Mouse (Mus musculus): ENCODE results near the gene Clec3b. TPM values are rescaled to one million over a fixed set of nuclear protein-coding genes. Genes with fewer than 3 reads are reported as not detected.

Gene Clec3b
- total and polyA plus RNA-seq, 3 experiments = not detected

GRCm38 (mm10) chr9:123127663-123128062 is 23.1 kb upstream of the Clec3b start:
- peaks cover 20% of the 10 kb centered on the region for H3K4me1 ChIP-seq (ENCODE audit: insufficient read depth, low read depth, low read length)
- ATAC-seq (ENCODE audit: extremely low read depth, insufficient number of reproducible peaks, low FRiP score, poor library complexity, severe bottlenecking) (no peak), DNase-seq (ENCODE audit: low spot score) (no peak)
- no peaks in the 10 kb centered on the region for H3K27me3 ChIP-seq (ENCODE audit: insufficient read depth, low read length)
- no peak overlapping the region for H3K4me3 ChIP-seq (ENCODE audit: low read depth, low read length)
- TF ChIP-seq POLR2AphosphoS5 (IDR thresholded peaks at IDR 0.05; ENCODE audit: insufficient replicate concordance, low read depth, low read length) = no peak
- TF ChIP-seq CTCF (IDR thresholded peaks at IDR 0.05; ENCODE audit: low read depth, low read length) = no peak
- TF ChIP-seq GATA2 (IDR thresholded peaks at IDR 0.05; ENCODE audit: borderline replicate concordance, low read depth, low read length) = no peak
- TF ChIP-seq GATA1 (IDR thresholded peaks at IDR 0.05; ENCODE audit: borderline replicate concordance, low read length) = no peak
- no peak for TF ChIP-seq TAL1 (conservative IDR thresholded peaks at IDR 0.05; ENCODE audit: low read depth, low read length)
- H3K9me3 ChIP-seq (replicated peaks) = no peaks in the 10 kb centered on the region
- H3K36me3 ChIP-seq (replicated peaks) = peaks cover 96% of the 10 kb centered on the region

DNA sequence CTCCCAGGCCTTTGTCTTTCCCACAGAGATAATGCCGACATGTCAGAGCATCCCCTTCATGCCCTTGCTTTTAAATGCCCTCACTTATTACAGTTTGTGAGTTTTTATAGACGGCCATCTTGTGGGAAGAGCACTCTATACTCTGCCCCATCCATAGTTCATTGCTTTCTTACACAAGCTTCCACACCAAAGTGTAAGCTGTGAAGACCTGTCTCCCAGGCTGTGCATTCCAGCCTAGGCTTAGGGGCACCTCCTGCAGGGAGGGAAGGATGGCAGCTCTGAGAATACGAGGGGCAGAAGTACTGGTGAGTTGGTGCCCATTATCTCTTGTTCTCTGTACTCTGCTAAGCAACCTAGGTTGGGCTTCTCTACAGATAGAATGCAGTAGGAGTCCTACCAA is 17.8 kb upstream of the Clec3b start:
- no peak for ATAC-seq (ENCODE audit: extremely low read depth, insufficient number of reproducible peaks, low FRiP score, poor library complexity, severe bottlenecking)
- H3K4me3 ChIP-seq (ENCODE audit: low read depth, low read length) = no peak overlapping the region
- H3K9me3 ChIP-seq (replicated peaks) = no peaks in the 10 kb centered on the region
- TF ChIP-seq CTCF (IDR thresholded peaks at IDR 0.05; ENCODE audit: low read depth, low read length) = no peak
- peaks cover 99% of the 10 kb centered on the region for H3K36me3 ChIP-seq (replicated peaks)
- no peak for DNase-seq (ENCODE audit: low spot score)
- no peaks in the 10 kb centered on the region for H3K4me1 ChIP-seq (ENCODE audit: insufficient read depth, low read depth, low read length)
- H3K27me3 ChIP-seq (ENCODE audit: insufficient read depth, low read length) = no peaks in the 10 kb centered on the region

DNA sequence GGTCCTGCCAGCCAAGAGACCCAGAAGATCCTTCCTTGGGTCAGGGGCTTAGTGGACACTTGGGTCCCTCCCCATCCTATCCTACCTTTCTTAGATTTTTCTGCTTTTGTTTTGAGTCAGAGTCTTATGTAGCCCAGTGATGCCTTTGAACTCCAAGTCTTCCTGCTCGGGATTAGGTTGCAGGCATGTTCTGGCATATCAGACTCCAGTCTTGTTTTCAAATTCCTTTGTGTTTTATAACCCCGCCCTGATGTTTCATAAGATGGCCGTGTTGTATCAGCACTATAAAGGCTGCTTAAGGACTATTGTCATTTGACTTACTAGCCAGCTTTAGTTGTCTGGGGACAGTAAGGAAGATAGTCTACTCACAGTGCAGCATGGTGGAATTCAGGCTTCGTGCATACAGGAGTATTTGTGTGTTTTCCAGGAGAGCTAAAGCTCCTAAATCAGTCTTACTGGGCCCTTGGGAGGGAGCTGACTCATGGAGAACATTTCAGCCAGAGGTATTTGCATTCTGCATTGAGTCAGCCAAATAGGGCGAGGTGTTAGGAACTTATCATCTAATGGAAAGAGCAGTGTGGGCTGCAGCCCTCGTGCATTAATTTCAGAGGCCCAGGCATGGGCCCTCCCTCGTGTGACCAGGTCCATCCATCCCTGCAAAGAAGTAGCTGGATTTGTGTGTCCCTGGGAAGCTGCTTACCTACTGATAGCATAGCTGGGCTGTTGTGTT is 13.6 kb upstream of the Clec3b start:
- Histone ChIP-seq H3K36me3 (replicated peaks) (peaks cover 87% of the 10 kb centered on the region), H3K4me3 (ENCODE audit: low read depth, low read length) (no peak overlapping the region), H3K4me1 (ENCODE audit: insufficient read depth, low read depth, low read length) (no peaks in the 10 kb centered on the region), H3K9me3 (replicated peaks) (no peaks in the 10 kb centered on the region), H3K27me3 (ENCODE audit: insufficient read depth, low read length) (no peaks in the 10 kb centered on the region)
- DNase-seq (ENCODE audit: low spot score) (no peak), ATAC-seq (ENCODE audit: extremely low read depth, insufficient number of reproducible peaks, low FRiP score, poor library complexity, severe bottlenecking) (no peak)
- TF ChIP-seq GATA1 (IDR thresholded peaks at IDR 0.05; ENCODE audit: borderline replicate concordance, low read length) (no peak), POLR2AphosphoS5 (IDR thresholded peaks at IDR 0.05; ENCODE audit: insufficient replicate concordance, low read depth, low read length) (no peak), GATA2 (IDR thresholded peaks at IDR 0.05; ENCODE audit: borderline replicate concordance, low read depth, low read length) (no peak)

DNA sequence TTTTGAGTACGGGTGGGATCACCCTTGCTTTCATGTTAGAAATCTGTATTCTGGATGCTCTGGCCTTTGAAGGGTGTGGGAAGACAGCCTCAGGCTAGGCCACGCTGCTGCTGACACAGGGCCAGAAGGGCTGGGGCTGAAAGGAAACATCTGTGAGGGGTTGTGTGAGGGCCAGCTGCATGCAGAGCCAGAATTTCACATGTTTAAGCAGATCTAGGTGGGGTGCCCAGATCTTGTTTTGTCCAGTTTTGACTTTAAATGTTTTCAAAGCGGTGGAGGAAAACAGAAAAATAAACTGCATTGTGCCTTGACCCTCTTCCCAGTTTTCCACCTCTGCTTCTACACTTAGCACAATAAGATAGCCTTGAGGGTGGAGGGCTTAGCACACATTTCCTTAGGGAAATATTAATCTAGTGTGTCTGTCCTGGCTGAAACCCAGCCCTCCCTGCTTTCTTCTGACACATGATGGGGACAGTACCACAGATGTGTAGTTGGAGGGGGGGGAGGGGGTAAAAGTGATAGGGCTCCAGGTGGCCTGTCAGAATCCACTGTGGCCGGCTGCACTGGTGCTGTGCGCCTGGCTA is 11.8 kb upstream of the Clec3b start:
- peaks cover 68% of the 10 kb centered on the region for H3K36me3 ChIP-seq (replicated peaks)
- no peak for ATAC-seq (ENCODE audit: extremely low read depth, insufficient number of reproducible peaks, low FRiP score, poor library complexity, severe bottlenecking)

GRCm38 (mm10) chr9:123139887-123140614 is 10.7 kb upstream of the Clec3b start:
- peaks cover 57% of the 10 kb centered on the region for H3K36me3 ChIP-seq (replicated peaks)
- H3K4me1 ChIP-seq (ENCODE audit: insufficient read depth, low read depth, low read length) = no peaks in the 10 kb centered on the region
- no peak overlapping the region for H3K4me3 ChIP-seq (ENCODE audit: low read depth, low read length)
- DNase-seq (ENCODE audit: low spot score) = no peak
- no peaks in the 10 kb centered on the region for H3K9me3 ChIP-seq (replicated peaks)
- TF ChIP-seq GATA2 (IDR thresholded peaks at IDR 0.05; ENCODE audit: borderline replicate concordance, low read depth, low read length) (no peak), POLR2AphosphoS5 (IDR thresholded peaks at IDR 0.05; ENCODE audit: insufficient replicate concordance, low read depth, low read length) (no peak), GATA1 (IDR thresholded peaks at IDR 0.05; ENCODE audit: borderline replicate concordance, low read length) (no peak), TAL1 (conservative IDR thresholded peaks at IDR 0.05; ENCODE audit: low read depth, low read length) (no peak), CTCF (IDR thresholded peaks at IDR 0.05; ENCODE audit: low read depth, low read length) (no peak)
- ATAC-seq (ENCODE audit: extremely low read depth, insufficient number of reproducible peaks, low FRiP score, poor library complexity, severe bottlenecking) = no peak
- H3K27me3 ChIP-seq (ENCODE audit: insufficient read depth, low read length) = no peaks in the 10 kb centered on the region

More for the DNA sequence above, 11.8 kb upstream of the Clec3b start:
- H3K4me3 ChIP-seq (ENCODE audit: low read depth, low read length) = no peak overlapping the region
- no peaks in the 10 kb centered on the region for H3K4me1 ChIP-seq (ENCODE audit: insufficient read depth, low read depth, low read length)
- H3K9me3 ChIP-seq (replicated peaks) = no peaks in the 10 kb centered on the region
- no peaks in the 10 kb centered on the region for H3K27me3 ChIP-seq (ENCODE audit: insufficient read depth, low read length)
- DNase-seq (ENCODE audit: low spot score) = no peak
- TF ChIP-seq TAL1 (conservative IDR thresholded peaks at IDR 0.05; ENCODE audit: low read depth, low read length) (no peak), POLR2AphosphoS5 (IDR thresholded peaks at IDR 0.05; ENCODE audit: insufficient replicate concordance, low read depth, low read length) (no peak), GATA1 (IDR thresholded peaks at IDR 0.05; ENCODE audit: borderline replicate concordance, low read length) (no peak)

- Histone ChIP-seq H3K36me3 (replicated peaks) (no peaks in the 10 kb centered on the region), H3K4me3 (ENCODE audit: low read depth, low read length) (no peak overlapping the region), H3K9me3 (replicated peaks) (no peaks in the 10 kb centered on the region), H3K27me3 (ENCODE audit: insufficient read depth, low read length) (peaks cover 29% of the 10 kb centered on the region), H3K4me1 (ENCODE audit: insufficient read depth, low read depth, low read length) (no peaks in the 10 kb centered on the region)
- no peak for DNase-seq (ENCODE audit: low spot score)
- no peak for ATAC-seq (ENCODE audit: extremely low read depth, insufficient number of reproducible peaks, low FRiP score, poor library complexity, severe bottlenecking)
- TF ChIP-seq POLR2AphosphoS5 (IDR thresholded peaks at IDR 0.05; ENCODE audit: insufficient replicate concordance, low read depth, low read length) = no peak
- no peak for TF ChIP-seq CTCF (IDR thresholded peaks at IDR 0.05; ENCODE audit: low read depth, low read length)
- TF ChIP-seq TAL1 (conservative IDR thresholded peaks at IDR 0.05; ENCODE audit: low read depth, low read length) = no peak
- no peak for TF ChIP-seq GATA1 (IDR thresholded peaks at IDR 0.05; ENCODE audit: borderline replicate concordance, low read length)
- TF ChIP-seq GATA2 (IDR thresholded peaks at IDR 0.05; ENCODE audit: borderline replicate concordance, low read depth, low read length) = no peak
Observed at GRCm38 (mm10) chr9:123148430-123148829, 2.3 kb upstream of the Clec3b start.

Measured in G1E (cell line).